Mouse (Mus musculus): ENCODE data around the gene Scn2a. TPM values are rescaled to one million over a fixed set of nuclear protein-coding genes. Genes with fewer than 3 reads are reported as not detected.

Scn2a gene
- polyA plus RNA-seq (2015; fragmentation: Nextera tagmentation; extraction: Ambion mirVana) = 0.94 and 1.5 TPM in 2 replicates

DNA sequence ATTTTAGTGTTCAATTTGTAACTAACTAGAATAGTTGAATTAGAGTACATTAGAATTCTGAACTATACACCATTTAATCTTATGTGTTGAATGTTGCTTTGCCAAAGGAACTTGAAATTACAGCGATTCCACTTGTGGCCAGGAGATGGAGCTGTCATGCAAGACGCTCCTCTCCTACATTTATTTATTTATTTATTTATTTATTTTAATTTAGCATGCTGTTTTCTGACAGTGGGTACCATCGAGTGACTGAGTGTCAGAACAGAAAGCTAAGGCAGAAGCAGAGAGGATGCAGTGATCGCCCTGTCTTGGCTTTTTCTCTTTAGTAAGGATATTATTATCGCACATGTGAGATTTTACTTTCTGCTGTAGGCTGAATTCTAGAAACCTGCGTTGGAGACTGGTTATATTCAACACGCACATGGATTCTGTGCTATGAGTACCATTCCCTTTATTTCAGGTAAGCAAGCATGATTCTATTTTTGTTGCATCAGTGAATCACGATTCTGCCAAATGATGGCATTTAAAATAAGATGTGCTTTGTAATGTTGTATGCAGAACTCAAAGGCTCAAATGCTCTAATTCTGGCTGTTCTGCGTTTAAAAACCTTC lies at the start of gene Scn2a:
Gene Scn2a, plus strand, starts transcription at position 216 of the 611 bp plus-strand sequence.
- ATAC-seq (replicated peaks; ENCODE audit: insufficient number of reproducible peaks, insufficient read depth, low FRiP score, low read depth) = no peak
- no peak within 1 kb of the TSS for H3K4me2 ChIP-seq
- H3K4me1 ChIP-seq (replicated peaks) = no peaks in the 10 kb centered on the region
- no peak within 1 kb of the TSS for H3K9ac ChIP-seq
- H3K27ac ChIP-seq = no peak within 1 kb of the TSS
- no peaks in the 10 kb centered on the region for H3K36me3 ChIP-seq
- H3K4me3 ChIP-seq = no peak within 1 kb of the TSS
- H3K9me3 ChIP-seq (replicated peaks) = no peaks in the 10 kb centered on the region
- 49% methylated on average over 9 of the region's 9 CpGs for WGBS
- no peaks in the 10 kb centered on the region for H3K27me3 ChIP-seq

DNA sequence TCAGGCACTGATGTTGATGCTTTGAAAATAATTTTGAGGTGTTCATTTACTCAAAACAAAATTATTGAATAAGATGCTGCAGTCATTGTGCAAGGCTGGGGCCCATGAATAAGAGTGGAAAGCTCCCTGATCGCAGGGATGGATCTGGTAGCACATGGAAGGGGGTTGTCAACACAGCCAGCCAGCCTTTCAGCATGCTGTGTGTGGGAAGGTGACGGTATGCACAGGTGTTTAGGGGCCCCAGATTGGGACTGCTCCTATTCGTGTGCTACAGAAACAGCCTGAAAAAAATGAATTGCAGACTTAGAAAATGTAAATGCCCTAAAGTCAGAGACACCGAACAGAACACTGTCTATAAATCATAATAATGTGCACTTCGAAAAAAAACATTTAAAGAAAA lies 32.9 kb upstream of the Scn2a start:
- no peak overlapping the region for H3K9ac ChIP-seq
- no peak for ATAC-seq (replicated peaks; ENCODE audit: insufficient number of reproducible peaks, insufficient read depth, low FRiP score, low read depth)
- no peaks in the 10 kb centered on the region for H3K27me3 ChIP-seq
- H3K9me3 ChIP-seq (replicated peaks) = no peaks in the 10 kb centered on the region
- H3K36me3 ChIP-seq = no peaks in the 10 kb centered on the region
- no peak overlapping the region for H3K4me3 ChIP-seq
- 67% methylated on average over 5 of the region's 5 CpGs for WGBS
- no peak overlapping the region for H3K27ac ChIP-seq
- H3K4me1 ChIP-seq (replicated peaks) = no peaks in the 10 kb centered on the region
- no peak overlapping the region for H3K4me2 ChIP-seq

- Histone ChIP-seq H3K27ac (no peak overlapping the region), H3K4me2 (no peak overlapping the region), H3K36me3 (no peaks in the 10 kb centered on the region), H3K4me3 (no peak overlapping the region), H3K9ac (no peak overlapping the region), H3K27me3 (no peaks in the 10 kb centered on the region), H3K9me3 (replicated peaks) (no peaks in the 10 kb centered on the region), H3K4me1 (replicated peaks) (no peaks in the 10 kb centered on the region)
- ATAC-seq (replicated peaks; ENCODE audit: insufficient number of reproducible peaks, insufficient read depth, low FRiP score, low read depth) = no peak
These were observed 12.8 kb upstream of the Scn2a start for GRCm38 (mm10) chr2:65607813-65608212.

DNA sequence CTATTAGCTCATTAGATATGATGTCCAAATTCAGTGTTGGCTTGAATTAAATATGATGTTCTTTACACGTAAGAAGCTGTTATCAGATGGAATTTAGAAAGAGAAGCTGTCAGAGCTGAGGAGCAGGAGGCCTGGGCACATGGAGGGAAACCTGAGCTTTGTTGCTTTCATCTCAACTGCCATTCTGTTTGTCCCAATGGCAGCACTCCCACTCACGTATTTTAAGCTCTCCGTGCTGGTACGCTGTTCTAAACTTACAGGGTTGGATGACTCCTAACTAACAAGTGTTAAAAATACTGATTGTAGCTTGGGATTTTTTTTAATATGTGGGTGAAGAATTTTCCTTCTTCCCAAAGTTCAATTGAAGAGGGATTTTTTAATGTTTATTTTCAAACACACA lies 8.7 kb upstream of the Scn2a start:
- Histone ChIP-seq H3K27me3 (no peaks in the 10 kb centered on the region), H3K9me3 (replicated peaks) (no peaks in the 10 kb centered on the region), H3K36me3 (no peaks in the 10 kb centered on the region), H3K9ac (no peak overlapping the region), H3K4me2 (no peak overlapping the region), H3K4me1 (replicated peaks) (no peaks in the 10 kb centered on the region), H3K4me3 (no peak overlapping the region), H3K27ac (no peak overlapping the region)
- ATAC-seq (replicated peaks; ENCODE audit: insufficient number of reproducible peaks, insufficient read depth, low FRiP score, low read depth) = no peak
- 69% methylated on average over 4 of the region's 4 CpGs for WGBS

- Histone ChIP-seq H3K9me3 (replicated peaks) (no peaks in the 10 kb centered on the region), H3K4me1 (replicated peaks) (no peaks in the 10 kb centered on the region), H3K36me3 (no peaks in the 10 kb centered on the region), H3K4me2 (no peak overlapping the region), H3K27me3 (no peaks in the 10 kb centered on the region), H3K9ac (no peak overlapping the region), H3K4me3 (no peak overlapping the region), H3K27ac (no peak overlapping the region)
- no peak for ATAC-seq (replicated peaks; ENCODE audit: insufficient number of reproducible peaks, insufficient read depth, low FRiP score, low read depth)
- WGBS = 11% methylated on average over 5 of the region's 5 CpGs
These were observed 790 bp upstream of the Scn2a start for GRCm38 (mm10) chr2:65619781-65620180.

GRCm38 (mm10) chr2:65621254-65621653 lies 683 bp downstream of the Scn2a start:
- no peaks in the 10 kb centered on the region for H3K9me3 ChIP-seq (replicated peaks)
- no peaks in the 10 kb centered on the region for H3K4me1 ChIP-seq (replicated peaks)
- ATAC-seq (replicated peaks; ENCODE audit: insufficient number of reproducible peaks, insufficient read depth, low FRiP score, low read depth) = no peak
- H3K9ac ChIP-seq = no peak overlapping the region
- no peaks in the 10 kb centered on the region for H3K36me3 ChIP-seq
- H3K4me2 ChIP-seq = no peak overlapping the region
- H3K27ac ChIP-seq = no peak overlapping the region
- H3K4me3 ChIP-seq = no peak overlapping the region
- WGBS = 61% methylated on average over 5 of the region's 5 CpGs
- no peaks in the 10 kb centered on the region for H3K27me3 ChIP-seq

- no peak for ATAC-seq (replicated peaks; ENCODE audit: insufficient number of reproducible peaks, insufficient read depth, low FRiP score, low read depth)
- Histone ChIP-seq H3K36me3 (no peaks in the 10 kb centered on the region), H3K4me2 (no peak overlapping the region), H3K4me3 (no peak overlapping the region), H3K9me3 (replicated peaks) (no peaks in the 10 kb centered on the region), H3K27ac (no peak overlapping the region), H3K27me3 (no peaks in the 10 kb centered on the region), H3K9ac (no peak overlapping the region), H3K4me1 (replicated peaks) (no peaks in the 10 kb centered on the region)
- WGBS = 76% methylated on average over 5 of the region's 5 CpGs
These were observed 1.3 kb downstream of the Scn2a start for GRCm38 (mm10) chr2:65621838-65622237.

DNA sequence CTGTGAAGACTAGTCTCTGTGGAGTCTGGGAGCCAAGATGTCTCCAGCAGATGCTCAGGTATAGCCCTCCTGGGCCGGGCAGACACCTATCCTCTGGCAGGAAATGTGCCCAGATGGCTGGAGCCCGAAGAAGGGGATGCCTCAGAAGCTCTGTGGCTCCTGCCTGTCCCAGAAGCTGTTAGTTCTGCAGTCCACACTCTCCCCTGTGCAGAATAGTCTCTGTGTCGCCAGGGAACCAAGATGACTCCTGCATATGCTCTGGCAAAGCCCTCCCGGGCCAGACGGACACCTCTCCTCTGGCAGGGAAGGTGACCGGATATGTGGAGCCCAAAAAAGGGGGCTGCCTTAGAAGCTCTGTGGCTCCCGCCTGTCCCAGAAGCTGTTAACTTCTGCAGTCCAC lies 32.1 kb downstream of the Scn2a start:
- no peak overlapping the region for H3K9ac ChIP-seq
- H3K4me1 ChIP-seq (replicated peaks) = no peaks in the 10 kb centered on the region
- no peak overlapping the region for H3K4me2 ChIP-seq
- H3K27ac ChIP-seq = no peak overlapping the region
- no peak overlapping the region for H3K4me3 ChIP-seq
- WGBS = 74% methylated on average over 7 of the region's 7 CpGs
- H3K27me3 ChIP-seq = no peaks in the 10 kb centered on the region
- no peaks in the 10 kb centered on the region for H3K36me3 ChIP-seq
- no peaks in the 10 kb centered on the region for H3K9me3 ChIP-seq (replicated peaks)
- ATAC-seq (replicated peaks; ENCODE audit: insufficient number of reproducible peaks, insufficient read depth, low FRiP score, low read depth) = no peak

GRCm38 (mm10) chr2:65657031-65657430 lies 36.5 kb downstream of the Scn2a start:
- H3K27ac ChIP-seq = no peak overlapping the region
- H3K9ac ChIP-seq = no peak overlapping the region
- WGBS = 69% methylated on average over 4 of the region's 4 CpGs
- peaks cover 6% of the 10 kb centered on the region; the same call in 1 of the 2 replicates for H3K4me1 ChIP-seq (replicated peaks)
- no peaks in the 10 kb centered on the region for H3K27me3 ChIP-seq
- no peaks in the 10 kb centered on the region for H3K36me3 ChIP-seq
- no peak overlapping the region for H3K4me2 ChIP-seq
- no peak overlapping the region for H3K4me3 ChIP-seq
- ATAC-seq (replicated peaks; ENCODE audit: insufficient number of reproducible peaks, insufficient read depth, low FRiP score, low read depth) = no peak
- no peaks in the 10 kb centered on the region for H3K9me3 ChIP-seq (replicated peaks)

DNA sequence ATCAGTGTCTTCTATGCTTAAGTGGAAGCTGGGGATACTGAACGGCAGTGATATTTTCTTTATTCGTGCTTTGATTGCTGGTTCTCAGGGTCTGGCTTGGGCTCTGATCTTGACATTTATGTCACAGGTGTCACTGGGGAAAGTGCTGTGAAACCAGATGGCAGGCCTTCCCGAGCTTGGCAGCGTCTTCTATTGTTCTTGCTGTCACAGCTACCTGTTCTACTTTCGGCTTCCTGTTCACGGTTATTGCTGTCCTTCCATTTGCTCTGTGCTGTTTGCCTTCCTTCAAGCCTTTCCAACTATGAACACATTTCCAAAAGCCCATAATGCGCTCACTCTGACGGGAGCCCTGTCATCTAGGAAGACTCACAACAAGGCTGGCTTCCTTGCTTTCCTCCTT lies 37.9 kb downstream of the Scn2a start:
- no peaks in the 10 kb centered on the region for H3K9me3 ChIP-seq (replicated peaks)
- no peak overlapping the region for H3K27ac ChIP-seq
- H3K27me3 ChIP-seq = no peaks in the 10 kb centered on the region
- no peak overlapping the region for H3K4me3 ChIP-seq
- no peak for ATAC-seq (replicated peaks; ENCODE audit: insufficient number of reproducible peaks, insufficient read depth, low FRiP score, low read depth)
- H3K4me1 ChIP-seq (replicated peaks) = peaks cover 6% of the 10 kb centered on the region; the same call in 1 of the 2 replicates
- no peak overlapping the region for H3K4me2 ChIP-seq
- 63% methylated on average over 8 of the region's 8 CpGs for WGBS
- H3K9ac ChIP-seq = no peak overlapping the region
- no peaks in the 10 kb centered on the region for H3K36me3 ChIP-seq

GRCm38 (mm10) chr2:65663892-65664291 lies 43.3 kb downstream of the Scn2a start:
- H3K27ac ChIP-seq = no peak overlapping the region
- no peak overlapping the region for H3K4me2 ChIP-seq
- H3K4me1 ChIP-seq (replicated peaks) = peaks cover 3% of the 10 kb centered on the region
- H3K9ac ChIP-seq = no peak overlapping the region
- no peaks in the 10 kb centered on the region for H3K36me3 ChIP-seq
- ATAC-seq (replicated peaks; ENCODE audit: insufficient number of reproducible peaks, insufficient read depth, low FRiP score, low read depth) = no peak
- no peaks in the 10 kb centered on the region for H3K9me3 ChIP-seq (replicated peaks)
- H3K27me3 ChIP-seq = no peaks in the 10 kb centered on the region
- H3K4me3 ChIP-seq = no peak overlapping the region

DNA sequence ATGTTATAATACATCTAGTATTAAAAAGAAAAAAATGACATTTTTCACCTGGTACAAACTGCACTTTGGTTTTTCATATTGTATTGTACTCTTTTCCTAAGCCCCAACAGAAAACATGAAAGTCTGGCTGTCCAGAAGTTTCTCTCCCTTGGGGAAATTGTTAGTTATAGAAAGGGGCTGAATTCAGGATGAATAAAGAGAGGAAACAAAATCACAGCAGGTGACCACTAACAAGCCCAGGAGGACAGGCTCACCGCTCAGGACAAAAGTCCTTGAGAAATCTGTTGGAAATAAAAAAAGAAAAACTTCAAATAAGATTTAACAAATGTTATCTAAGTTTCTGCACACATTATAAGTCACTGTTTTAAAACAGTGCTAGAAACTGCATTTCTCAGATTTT lies 43.9 kb downstream of the Scn2a start:
- peaks cover 3% of the 10 kb centered on the region for H3K4me1 ChIP-seq (replicated peaks)
- 60% methylated on average over 1 of the region's 1 CpGs for WGBS
- H3K9ac ChIP-seq = no peak overlapping the region
- no peaks in the 10 kb centered on the region for H3K36me3 ChIP-seq
- no peak overlapping the region for H3K27ac ChIP-seq
- ATAC-seq (replicated peaks; ENCODE audit: insufficient number of reproducible peaks, insufficient read depth, low FRiP score, low read depth) = no peak
- no peaks in the 10 kb centered on the region for H3K27me3 ChIP-seq
- no peak overlapping the region for H3K4me2 ChIP-seq
- no peak overlapping the region for H3K4me3 ChIP-seq
- H3K9me3 ChIP-seq (replicated peaks) = no peaks in the 10 kb centered on the region

Data from heart, embryonic 15.5 days (tissue).